Mouse (Mus musculus) small intestine, adult 2 months (tissue): ENCODE measurements at regions not wholly inside any gene's neighbourhood (a gene's known extent, or its start where the extent isn't known, plus 50 kb on each side); places are given as distances from the start of the nearest gene placed in this dataset.

Experiments
- H3K27ac ChIP-seq: fragments of 200-500 bp; 2 replicates; pipeline ENCODE4 v1.5.1; 2012; ENCODE audit warnings: low read depth, low read length, control low read depth, inconsistent platforms; ENCODE audit not compliant: insufficient read depth
- H3K27me3 ChIP-seq: fragments of 200-500 bp; 2 replicates; pipeline ENCODE4 v1.6.1; 2012; ENCODE audit warnings: mild to moderate bottlenecking, moderate library complexity, low read length, inconsistent platforms; ENCODE audit not compliant: control insufficient read depth, insufficient read depth
- H3K36me3 ChIP-seq: fragments of 200-500 bp; 2 replicates; pipeline ENCODE4 v1.6.1; 2012; ENCODE audit warnings: mild to moderate bottlenecking, low read length, control low read depth, inconsistent platforms; ENCODE audit not compliant: control insufficient read depth, insufficient read depth
- H3K4me1 ChIP-seq: fragments of 200-500 bp; 2 replicates; pipeline ENCODE4 v1.6.1; 2012; ENCODE audit warnings: low read length, inconsistent platforms, mixed read lengths; ENCODE audit not compliant: control insufficient read depth, insufficient read depth, insufficient read length
- H3K4me3 ChIP-seq: fragments of 200-500 bp; 2 replicates; pipeline ENCODE4 v1.5.1; 2012; ENCODE audit warnings: low read depth, mild to moderate bottlenecking, control low read depth, inconsistent platforms, low read length, moderate library complexity
- CTCF ChIP-seq: fragments of 200-500 bp; IDR thresholded peaks from 2 replicates; pipeline ENCODE4 v1.5.1; 2012; ENCODE audit warnings: low read depth, mild to moderate bottlenecking, control low read depth, inconsistent platforms, low read length, moderate library complexity, mixed read lengths; ENCODE audit not compliant: insufficient replicate concordance, insufficient read length; ENCODE audit errors: extremely low read depth
- POLR2A ChIP-seq: fragments of 200-500 bp; IDR thresholded peaks from 2 replicates; pipeline ENCODE4 v1.6.1; 2012; ENCODE audit warnings: low read depth, mild to moderate bottlenecking, control low read depth, inconsistent platforms, low read length, moderate library complexity
- WGBS: fragments of 180-500 bp; shearing (Covaris S2); methylation state at CpG from one replicate; pipeline ENCODE4 v1.1.7; 2018; 5-methylcytosine and 5-hydroxymethylcytosine counted together

GRCm38 (mm10) chrX:12425566-12425965 lies 162.0 kb upstream of the Atp6ap2 start:
- Histone ChIP-seq H3K4me3 (no peak overlapping the region), H3K36me3 (no peaks in the 10 kb centered on the region), H3K27ac (no peak overlapping the region), H3K27me3 (no peaks in the 10 kb centered on the region), H3K4me1 (no peaks in the 10 kb centered on the region)
- 69% methylated on average over 6 of the region's 6 CpGs for WGBS
- no peak for TF ChIP-seq POLR2A
- TF ChIP-seq CTCF, result no peak

- H3K4me3 ChIP-seq, result no peak overlapping the region
- H3K27me3 ChIP-seq, result no peaks in the 10 kb centered on the region
- no peak for TF ChIP-seq POLR2A
- no peak for TF ChIP-seq CTCF
- 85% methylated on average over 4 of the region's 4 CpGs for WGBS
- no peaks in the 10 kb centered on the region for H3K4me1 ChIP-seq
- H3K27ac ChIP-seq, result no peak overlapping the region
- no peaks in the 10 kb centered on the region for H3K36me3 ChIP-seq
Measured at GRCm38 (mm10) chrX:12426664-12427063, 160.9 kb upstream of the Atp6ap2 start.

GRCm38 (mm10) chrX:12432289-12432688 lies 155.3 kb upstream of the Atp6ap2 start:
- Histone ChIP-seq H3K27me3 (no peaks in the 10 kb centered on the region), H3K4me1 (no peaks in the 10 kb centered on the region), H3K27ac (no peak overlapping the region), H3K4me3 (no peak overlapping the region), H3K36me3 (no peaks in the 10 kb centered on the region)
- TF ChIP-seq POLR2A (no peak), CTCF (no peak)
- 95% methylated on average over 2 of the region's 2 CpGs for WGBS

- 79% methylated on average over 8 of the region's 8 CpGs for WGBS
- no peak for TF ChIP-seq CTCF
- TF ChIP-seq POLR2A, result no peak
- Histone ChIP-seq H3K27ac (no peak overlapping the region), H3K4me1 (no peaks in the 10 kb centered on the region), H3K36me3 (no peaks in the 10 kb centered on the region), H3K4me3 (no peak overlapping the region), H3K27me3 (no peaks in the 10 kb centered on the region)
Measured at GRCm38 (mm10) chrX:12435656-12436055, 151.9 kb upstream of the Atp6ap2 start.

GRCm38 (mm10) chrX:12436106-12436505 lies 151.5 kb upstream of the Atp6ap2 start:
- Histone ChIP-seq H3K4me1 (no peaks in the 10 kb centered on the region), H3K4me3 (no peak overlapping the region), H3K36me3 (no peaks in the 10 kb centered on the region), H3K27ac (no peak overlapping the region), H3K27me3 (no peaks in the 10 kb centered on the region)
- 60% methylated on average over 7 of the region's 7 CpGs for WGBS
- TF ChIP-seq CTCF (no peak), POLR2A (no peak)

- no peak overlapping the region for H3K4me3 ChIP-seq
- H3K36me3 ChIP-seq, result no peaks in the 10 kb centered on the region
- H3K4me1 ChIP-seq, result no peaks in the 10 kb centered on the region
- no peak overlapping the region for H3K27ac ChIP-seq
- no peaks in the 10 kb centered on the region for H3K27me3 ChIP-seq
- 77% methylated on average over 12 of the region's 12 CpGs for WGBS
- TF ChIP-seq CTCF (no peak), POLR2A (no peak)
Measured at GRCm38 (mm10) chrX:12439447-12439846, 148.2 kb upstream of the Atp6ap2 start.

- Histone ChIP-seq H3K27ac (no peak overlapping the region), H3K27me3 (no peaks in the 10 kb centered on the region), H3K36me3 (no peaks in the 10 kb centered on the region), H3K4me1 (no peaks in the 10 kb centered on the region), H3K4me3 (no peak overlapping the region)
- 63% methylated on average over 5 of the region's 5 CpGs for WGBS
- TF ChIP-seq CTCF (no peak), POLR2A (no peak)
Measured at GRCm38 (mm10) chrX:12443794-12444193, 143.8 kb upstream of the Atp6ap2 start.

GRCm38 (mm10) chrX:12445093-12445492 lies 142.5 kb upstream of the Atp6ap2 start:
- TF ChIP-seq POLR2A, result no peak
- no peak for TF ChIP-seq CTCF
- no peak overlapping the region for H3K27ac ChIP-seq
- no peaks in the 10 kb centered on the region for H3K27me3 ChIP-seq
- WGBS, result 59% methylated on average over 2 of the region's 2 CpGs
- H3K4me3 ChIP-seq, result no peak overlapping the region
- H3K36me3 ChIP-seq, result no peaks in the 10 kb centered on the region
- no peaks in the 10 kb centered on the region for H3K4me1 ChIP-seq
